Mouse (Mus musculus) heart, embryonic 14.5 days (tissue): ENCODE measurements around the gene Shisa6. TPM values are rescaled to one million over a fixed set of nuclear protein-coding genes. Genes with fewer than 3 reads are reported as not detected.

Experiments used
- ATAC-seq: fragments of 200-750 bp; cut with Nextera tagmentation; 2 replicates; pipeline ENCODE4 v1.8.0; 2017; ENCODE audit warnings: low read depth, moderate TSS enrichment; ENCODE audit not compliant: insufficient number of reproducible peaks, insufficient read depth, low FRiP score
- H3K27ac ChIP-seq, 2 experiments: fragments of 200-500 bp in 1 of 2; fragments of 300-500 bp in 1 of 2; sonication (generic) in 1 of 2; replicated peaks in 1 of 2; 2 replicates each; pipeline ENCODE4 v1.5.1; 2012 to 2014; ENCODE audit warnings: low read depth in 2 of 2, low read length in 2 of 2, control low read depth in 1 of 2, mild to moderate bottlenecking in 1 of 2, mixed read lengths in 1 of 2; ENCODE audit not compliant: control insufficient read depth in 1 of 2, insufficient read depth in 1 of 2
- H3K27me3 ChIP-seq: fragments of 300-500 bp; sonication (generic); 2 replicates; pipeline ENCODE4 v1.6.1; 2014; ENCODE audit warnings: mild to moderate bottlenecking, low read length, control low read depth; ENCODE audit not compliant: control insufficient read depth, insufficient read depth
- H3K36me3 ChIP-seq: fragments of 300-500 bp; sonication (generic); 2 replicates; pipeline ENCODE4 v1.6.1; 2014; ENCODE audit warnings: mild to moderate bottlenecking, control low read depth, low read length, mixed read lengths; ENCODE audit not compliant: control insufficient read depth, insufficient read depth
- H3K4me1 ChIP-seq, 2 experiments: fragments of 200-500 bp in 1 of 2; fragments of 300-500 bp in 1 of 2; sonication (generic) in 1 of 2; 2 replicates each; pipeline ENCODE4 v1.6.1; 2012 to 2014; ENCODE audit warnings: low read length in 2 of 2, control low read depth in 1 of 2, mixed read lengths in 1 of 2; ENCODE audit not compliant: control insufficient read depth in 2 of 2, insufficient read depth in 2 of 2
- H3K4me2 ChIP-seq: fragments of 300-500 bp; sonication (generic); 2 replicates; pipeline ENCODE4 v1.6.1; 2014; ENCODE audit warnings: mild to moderate bottlenecking, low read length
- H3K4me3 ChIP-seq, 2 experiments: fragments of 200-500 bp in 1 of 2; fragments of 300-500 bp in 1 of 2; sonication (generic) in 1 of 2; 2 replicates each; pipeline ENCODE4 v1.5.1; 2012 to 2014; ENCODE audit warnings: low read length in 2 of 2, mild to moderate bottlenecking in 2 of 2, control low read depth in 1 of 2, low read depth in 1 of 2, moderate library complexity in 1 of 2; ENCODE audit not compliant: control insufficient read depth in 1 of 2, insufficient read depth in 1 of 2
- H3K9ac ChIP-seq: fragments of 300-500 bp; sonication (generic); 2 replicates; pipeline ENCODE4 v1.6.1; 2014; ENCODE audit warnings: mild to moderate bottlenecking, low read length
- H3K9me3 ChIP-seq: fragments of 300-500 bp; sonication (generic); 2 replicates; pipeline ENCODE4 v1.6.1; 2016; ENCODE audit warnings: low read length, control low read depth; ENCODE audit not compliant: control insufficient read depth
- WGBS: fragments of 180-500 bp; shearing (Covaris S2); extraction: QIAGEN DNeasy Blood & Tissue Kit; methylation state at CpG from one replicate; pipeline ENCODE4 v1.1.7; 2014; 5-methylcytosine and 5-hydroxymethylcytosine counted together
- polyA plus RNA-seq: library from polyadenylated mRNA; unstranded; fragments of >200 nt; fragmentation: Nextera tagmentation; extraction: Ambion mirVana; gene quantifications from 2 replicates; pipeline ENCODE4 v1.2.1, GENCODE M21; 2014

Gene Shisa6
- polyA plus RNA-seq, 1 experiment from 2014 or later, result 0.84 TPM

- H3K27ac ChIP-seq, result no peak overlapping the region
- H3K9ac ChIP-seq, result no peak overlapping the region
- no peak overlapping the region for H3K4me2 ChIP-seq
- H3K27me3 ChIP-seq, result peaks cover 60% of the 10 kb centered on the region
- no peak for ATAC-seq
- H3K9me3 ChIP-seq, result no peaks in the 10 kb centered on the region
- peaks cover 6 to 8% of the 10 kb centered on the region in 2 experiments; a peak in 2 of 4 replicates for H3K4me1 ChIP-seq
- no peak overlapping the region for H3K4me3 ChIP-seq
- no peaks in the 10 kb centered on the region for H3K36me3 ChIP-seq
- WGBS, result 57% methylated on average over 4 of the region's 4 CpGs
These were observed 3.4 kb downstream of the Shisa6 start for GRCm38 (mm10) chr11:66522376-66522775.

GRCm38 (mm10) chr11:66519386-66519785, 6.4 kb downstream of the Shisa6 start:
- no peak overlapping the region for H3K4me2 ChIP-seq
- H3K27me3 ChIP-seq, result peaks cover 30% of the 10 kb centered on the region
- no peak overlapping the region for H3K9ac ChIP-seq
- H3K36me3 ChIP-seq, result no peaks in the 10 kb centered on the region
- no peak overlapping the region for H3K27ac ChIP-seq
- H3K4me3 ChIP-seq, result no peak overlapping the region
- H3K4me1 ChIP-seq, result no peaks in the 10 kb centered on the region
- WGBS, result 53% methylated on average over 6 of the region's 6 CpGs
- no peaks in the 10 kb centered on the region for H3K9me3 ChIP-seq
- ATAC-seq, result no peak

- no peaks in the 10 kb centered on the region; the same call in 1 of the 2 replicates for H3K27me3 ChIP-seq
- H3K9ac ChIP-seq, result no peak overlapping the region
- H3K27ac ChIP-seq, result no peak overlapping the region
- no peaks in the 10 kb centered on the region for H3K9me3 ChIP-seq
- no peaks in the 10 kb centered on the region for H3K4me1 ChIP-seq
- H3K36me3 ChIP-seq, result no peaks in the 10 kb centered on the region
- WGBS, result 47% methylated on average over 5 of the region's 5 CpGs
- no peak overlapping the region for H3K4me3 ChIP-seq
- no peak overlapping the region for H3K4me2 ChIP-seq
- ATAC-seq, result no peak
These were observed 11.4 kb downstream of the Shisa6 start for GRCm38 (mm10) chr11:66514346-66514745.

- H3K36me3 ChIP-seq, result no peaks in the 10 kb centered on the region
- H3K27me3 ChIP-seq, result no peaks in the 10 kb centered on the region
- H3K4me1 ChIP-seq, result no peaks in the 10 kb centered on the region
- peaks cover 2% of the 10 kb centered on the region; the same call in 1 of the 2 replicates for H3K9me3 ChIP-seq
- no peak for ATAC-seq
- H3K4me2 ChIP-seq, result no peak overlapping the region
- no peak overlapping the region for H3K27ac ChIP-seq
- no peak overlapping the region for H3K4me3 ChIP-seq
- 60% methylated on average over 2 of the region's 2 CpGs for WGBS
- H3K9ac ChIP-seq, result no peak overlapping the region
These were observed 24.8 kb downstream of the Shisa6 start for GRCm38 (mm10) chr11:66500951-66501350.

GRCm38 (mm10) chr11:66498857-66499445, 26.8 kb downstream of the Shisa6 start:
- H3K9ac ChIP-seq, result no peak overlapping the region
- no peaks in the 10 kb centered on the region for H3K27me3 ChIP-seq
- no peak for ATAC-seq
- WGBS, result 78% methylated on average over 9 of the region's 9 CpGs
- no peak overlapping the region for H3K4me3 ChIP-seq
- H3K9me3 ChIP-seq, result peaks cover 2% of the 10 kb centered on the region; the same call in 1 of the 2 replicates
- no peak overlapping the region for H3K4me2 ChIP-seq
- H3K36me3 ChIP-seq, result no peaks in the 10 kb centered on the region
- no peaks in the 10 kb centered on the region for H3K4me1 ChIP-seq
- H3K27ac ChIP-seq, result no peak overlapping the region

- Histone ChIP-seq H3K9me3 (peaks cover 2% of the 10 kb centered on the region; the same call in 1 of the 2 replicates), H3K4me2 (no peak overlapping the region), H3K27me3 (no peaks in the 10 kb centered on the region), H3K4me3 (no peak overlapping the region), H3K36me3 (no peaks in the 10 kb centered on the region), H3K4me1 (no peaks in the 10 kb centered on the region), H3K27ac (no peak overlapping the region), H3K9ac (no peak overlapping the region)
- 65% methylated on average over 9 of the region's 9 CpGs for WGBS
- no peak for ATAC-seq
These were observed 29.5 kb downstream of the Shisa6 start for GRCm38 (mm10) chr11:66496235-66496634.

- no peaks in the 10 kb centered on the region for H3K4me1 ChIP-seq
- H3K9me3 ChIP-seq, result no peaks in the 10 kb centered on the region
- WGBS, result 71% methylated on average over 3 of the region's 3 CpGs
- H3K27me3 ChIP-seq, result no peaks in the 10 kb centered on the region
- ATAC-seq, result no peak
- no peak overlapping the region for H3K27ac ChIP-seq
- no peaks in the 10 kb centered on the region for H3K36me3 ChIP-seq
- H3K4me3 ChIP-seq, result no peak overlapping the region
- no peak overlapping the region for H3K4me2 ChIP-seq
- H3K9ac ChIP-seq, result no peak overlapping the region
These were observed 31.4 kb downstream of the Shisa6 start for GRCm38 (mm10) chr11:66494391-66494790.

- Histone ChIP-seq H3K27me3 (no peaks in the 10 kb centered on the region), H3K4me2 (no peak overlapping the region), H3K9ac (no peak overlapping the region), H3K27ac (peak overlapping the region; percentile 27 to 41; a peak in 2 of 4 replicates), H3K4me1 (peaks cover 4 to 9% of the 10 kb centered on the region in 2 experiments; a peak in 2 of 4 replicates), H3K9me3 (no peaks in the 10 kb centered on the region), H3K36me3 (no peaks in the 10 kb centered on the region), H3K4me3 (no peak overlapping the region)
- no peak for ATAC-seq
- WGBS, result 59% methylated on average over 4 of the region's 4 CpGs
These were observed 38.0 kb downstream of the Shisa6 start for GRCm38 (mm10) chr11:66487765-66488164.
